Mouse (Mus musculus): ENCODE measurements around the gene Sim2. TPM values are rescaled to one million over a fixed set of nuclear protein-coding genes. Genes with fewer than 3 reads are reported as not detected.

Sim2 gene
- polyA plus RNA-seq, 1 experiment from 2014 or later: 0.06 TPM

- Histone ChIP-seq H3K4me1 (replicated peaks; ENCODE audit: control insufficient read depth, insufficient read depth, low read length) (peaks cover 7% of the 10 kb centered on the region; the same call in 1 of the 2 replicates), H3K9me3 (ENCODE audit: control insufficient read depth, low read length) (peaks cover 6% of the 10 kb centered on the region; the same call in 1 of the 2 replicates), H3K4me3 (replicated peaks; ENCODE audit: low read length) (no peak overlapping the region), H3K27me3 (replicated peaks; ENCODE audit: control insufficient read depth, insufficient read depth, low read length) (peaks cover 26% of the 10 kb centered on the region), H3K4me2 (ENCODE audit: low read length) (no peak overlapping the region), H3K27ac (ENCODE audit: low read length) (no peak overlapping the region), H3K36me3 (ENCODE audit: control insufficient read depth, insufficient read depth) (no peaks in the 10 kb centered on the region), H3K9ac (replicated peaks; ENCODE audit: low read depth, low read length) (no peak overlapping the region)
- no peak for ATAC-seq
- WGBS: 77% methylated on average over 8 of the region's 8 CpGs
Measured at GRCm38 (mm10) chr16:94071468-94071867, 13.3 kb upstream of the Sim2 start.

- peaks cover 55% of the 10 kb centered on the region for H3K27me3 ChIP-seq (replicated peaks; ENCODE audit: control insufficient read depth, insufficient read depth, low read length)
- H3K9me3 ChIP-seq (ENCODE audit: control insufficient read depth, low read length): no peaks in the 10 kb centered on the region
- no peak overlapping the region for H3K27ac ChIP-seq (ENCODE audit: low read length)
- H3K9ac ChIP-seq (replicated peaks; ENCODE audit: low read depth, low read length): no peak overlapping the region
- H3K36me3 ChIP-seq (ENCODE audit: control insufficient read depth, insufficient read depth): no peaks in the 10 kb centered on the region
- H3K4me2 ChIP-seq (ENCODE audit: low read length): no peak overlapping the region
- H3K4me1 ChIP-seq (replicated peaks; ENCODE audit: control insufficient read depth, insufficient read depth, low read length): peaks cover 7% of the 10 kb centered on the region; the same call in 1 of the 2 replicates
- ATAC-seq: no peak
- no peak overlapping the region for H3K4me3 ChIP-seq (replicated peaks; ENCODE audit: low read length)
- WGBS: 32% methylated on average over 19 of the region's 19 CpGs
Measured at GRCm38 (mm10) chr16:94075362-94076027, 9.2 kb upstream of the Sim2 start.

DNA sequence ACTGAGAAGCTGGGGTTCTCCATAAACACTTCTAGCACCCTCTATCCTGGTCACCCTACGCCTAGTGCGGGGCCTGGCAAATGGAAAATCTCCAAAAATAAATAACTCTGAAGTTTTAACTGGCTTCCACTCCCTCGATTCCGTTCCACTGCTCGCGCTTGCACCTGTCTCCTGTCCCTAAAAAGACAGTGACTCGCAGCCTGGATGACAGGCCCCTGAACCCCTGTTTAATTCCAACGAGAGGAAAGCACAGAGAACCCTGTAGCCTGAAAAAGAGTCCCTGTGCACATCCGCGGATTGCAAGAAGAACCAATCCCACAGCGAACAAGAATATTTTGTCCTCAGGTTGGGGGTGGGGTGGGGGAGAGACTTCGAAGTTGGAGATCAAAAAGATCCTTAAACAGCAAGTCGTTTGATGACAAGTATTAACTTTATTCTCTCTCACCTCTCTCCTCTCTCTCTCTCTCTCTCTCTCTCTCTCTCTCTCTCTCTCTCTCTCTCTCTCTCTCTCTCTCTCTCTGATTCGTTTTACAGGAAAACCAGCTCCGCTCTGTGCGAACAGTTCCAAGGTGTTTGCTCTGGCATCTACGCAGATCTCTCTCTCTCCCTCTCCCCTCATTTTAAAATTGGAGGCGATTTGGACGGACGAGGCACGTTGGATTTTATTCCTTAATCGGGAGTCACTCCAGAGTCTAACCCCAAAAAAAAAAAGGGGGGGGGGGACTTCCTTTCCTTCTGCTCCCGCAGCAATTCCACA is 6.2 kb upstream of the Sim2 start:
- WGBS: 2% methylated on average over 23 of the region's 23 CpGs

GRCm38 (mm10) chr16:94079075-94079855 is 5.5 kb upstream of the Sim2 start:
- under 1% methylated on average over 47 of the region's 47 CpGs for WGBS
- no peaks in the 10 kb centered on the region for H3K4me1 ChIP-seq (replicated peaks; ENCODE audit: control insufficient read depth, insufficient read depth, low read length)
- H3K4me2 ChIP-seq (ENCODE audit: low read length): no peak overlapping the region
- no peaks in the 10 kb centered on the region for H3K36me3 ChIP-seq (ENCODE audit: control insufficient read depth, insufficient read depth)
- no peak overlapping the region for H3K4me3 ChIP-seq (replicated peaks; ENCODE audit: low read length)
- H3K27ac ChIP-seq (ENCODE audit: low read length): no peak overlapping the region
- H3K9me3 ChIP-seq (ENCODE audit: control insufficient read depth, low read length): no peaks in the 10 kb centered on the region
- H3K9ac ChIP-seq (replicated peaks; ENCODE audit: low read depth, low read length): no peak overlapping the region
- no peak for ATAC-seq
- peaks cover 84% of the 10 kb centered on the region for H3K27me3 ChIP-seq (replicated peaks; ENCODE audit: control insufficient read depth, insufficient read depth, low read length)

More for the DNA sequence above, 6.2 kb upstream of the Sim2 start:
- Histone ChIP-seq H3K36me3 (ENCODE audit: control insufficient read depth, insufficient read depth) (no peaks in the 10 kb centered on the region), H3K27ac (ENCODE audit: low read length) (no peak overlapping the region), H3K9ac (replicated peaks; ENCODE audit: low read depth, low read length) (no peak overlapping the region), H3K4me2 (ENCODE audit: low read length) (no peak overlapping the region), H3K4me3 (replicated peaks; ENCODE audit: low read length) (no peak overlapping the region), H3K4me1 (replicated peaks; ENCODE audit: control insufficient read depth, insufficient read depth, low read length) (no peaks in the 10 kb centered on the region), H3K27me3 (replicated peaks; ENCODE audit: control insufficient read depth, insufficient read depth, low read length) (peaks cover 82% of the 10 kb centered on the region), H3K9me3 (ENCODE audit: control insufficient read depth, low read length) (no peaks in the 10 kb centered on the region)
- ATAC-seq: no peak

DNA sequence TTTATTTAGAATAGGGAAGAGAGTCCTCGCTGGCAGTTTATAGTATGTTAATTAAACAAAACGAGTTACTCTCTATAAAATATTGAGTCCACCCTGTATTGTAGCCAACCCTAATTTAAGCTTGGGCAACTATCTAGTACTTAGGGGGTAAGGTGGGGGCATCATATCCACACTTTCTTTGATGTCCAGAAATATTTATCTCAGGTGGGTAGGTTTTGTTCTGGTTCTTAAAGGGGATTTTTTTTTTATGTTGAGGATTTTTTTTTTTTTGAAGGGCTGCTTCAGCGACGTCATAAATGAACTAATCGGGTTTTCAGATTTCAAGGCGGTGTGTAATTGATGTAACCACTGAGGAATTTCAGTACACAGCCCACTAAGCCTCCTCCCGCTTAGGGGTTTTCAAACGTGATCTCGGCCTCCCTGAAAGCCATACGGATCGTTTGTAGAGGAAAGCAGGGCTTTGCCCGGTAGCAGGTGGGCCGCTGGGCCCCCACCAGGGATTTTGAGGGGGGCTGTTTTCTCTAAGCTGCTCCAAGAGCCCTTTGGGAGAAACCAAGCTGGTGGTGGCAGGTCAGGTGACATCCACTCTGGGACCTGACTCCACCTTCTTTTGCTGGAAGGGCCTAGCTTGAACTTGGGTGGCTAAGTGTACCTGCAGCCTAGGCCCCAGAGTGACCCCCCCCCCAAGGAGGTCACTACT is 4.7 kb upstream of the Sim2 start:
- 2% methylated on average over 13 of the region's 13 CpGs for WGBS
- Histone ChIP-seq H3K4me2 (ENCODE audit: low read length) (no peak overlapping the region), H3K4me3 (replicated peaks; ENCODE audit: low read length) (no peak overlapping the region), H3K27me3 (replicated peaks; ENCODE audit: control insufficient read depth, insufficient read depth, low read length) (peaks cover 87% of the 10 kb centered on the region), H3K27ac (ENCODE audit: low read length) (no peak overlapping the region), H3K9me3 (ENCODE audit: control insufficient read depth, low read length) (no peaks in the 10 kb centered on the region), H3K36me3 (ENCODE audit: control insufficient read depth, insufficient read depth) (no peaks in the 10 kb centered on the region), H3K4me1 (replicated peaks; ENCODE audit: control insufficient read depth, insufficient read depth, low read length) (peaks cover 6% of the 10 kb centered on the region), H3K9ac (replicated peaks; ENCODE audit: low read depth, low read length) (no peak overlapping the region)
- ATAC-seq: no peak

DNA sequence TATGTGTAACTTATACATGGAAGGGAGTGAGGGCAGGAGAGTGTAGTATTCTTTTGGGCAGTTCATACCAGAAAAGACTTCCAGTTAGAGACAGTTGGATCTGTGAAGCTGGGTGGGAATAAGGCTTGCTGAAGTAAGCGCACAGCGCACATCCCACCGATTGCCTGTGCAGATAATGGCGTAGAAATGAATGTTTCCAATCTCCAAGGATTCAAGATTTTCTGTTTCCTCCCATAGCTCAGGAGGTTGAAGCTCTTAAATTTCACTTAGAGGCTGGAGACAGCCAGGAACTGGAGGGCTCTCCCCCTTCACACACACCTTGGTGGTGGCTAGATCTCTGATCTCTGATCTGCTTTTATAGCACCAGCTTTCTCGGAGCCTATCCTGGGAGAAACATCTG is 3.1 kb upstream of the Sim2 start:
- Histone ChIP-seq H3K27me3 (replicated peaks; ENCODE audit: control insufficient read depth, insufficient read depth, low read length) (peaks cover 80% of the 10 kb centered on the region), H3K4me2 (ENCODE audit: low read length) (no peak overlapping the region), H3K9me3 (ENCODE audit: control insufficient read depth, low read length) (no peaks in the 10 kb centered on the region), H3K9ac (replicated peaks; ENCODE audit: low read depth, low read length) (no peak overlapping the region), H3K4me1 (replicated peaks; ENCODE audit: control insufficient read depth, insufficient read depth, low read length) (peaks cover 16% of the 10 kb centered on the region), H3K27ac (ENCODE audit: low read length) (no peak overlapping the region), H3K36me3 (ENCODE audit: control insufficient read depth, insufficient read depth) (no peaks in the 10 kb centered on the region), H3K4me3 (replicated peaks; ENCODE audit: low read length) (no peak overlapping the region)
- no peak for ATAC-seq
- 7% methylated on average over 5 of the region's 5 CpGs for WGBS

- ATAC-seq: no peak
- Histone ChIP-seq H3K9me3 (ENCODE audit: control insufficient read depth, low read length) (no peaks in the 10 kb centered on the region), H3K4me1 (replicated peaks; ENCODE audit: control insufficient read depth, insufficient read depth, low read length) (peaks cover 16% of the 10 kb centered on the region), H3K27me3 (replicated peaks; ENCODE audit: control insufficient read depth, insufficient read depth, low read length) (peaks cover 80% of the 10 kb centered on the region), H3K4me3 (replicated peaks; ENCODE audit: low read length) (no peak overlapping the region), H3K27ac (ENCODE audit: low read length) (no peak overlapping the region), H3K9ac (replicated peaks; ENCODE audit: low read depth, low read length) (no peak overlapping the region), H3K36me3 (ENCODE audit: control insufficient read depth, insufficient read depth) (no peaks in the 10 kb centered on the region), H3K4me2 (ENCODE audit: low read length) (no peak overlapping the region)
- 8% methylated on average over 8 of the region's 8 CpGs for WGBS
Measured at GRCm38 (mm10) chr16:94081996-94082708, 2.6 kb upstream of the Sim2 start.

GRCm38 (mm10) chr16:94082960-94083847 is 1.5 kb upstream of the Sim2 start:
- H3K4me1 ChIP-seq (replicated peaks; ENCODE audit: control insufficient read depth, insufficient read depth, low read length): peaks cover 16% of the 10 kb centered on the region
- ATAC-seq: no peak
- H3K9me3 ChIP-seq (ENCODE audit: control insufficient read depth, low read length): no peaks in the 10 kb centered on the region
- H3K27me3 ChIP-seq (replicated peaks; ENCODE audit: control insufficient read depth, insufficient read depth, low read length): peaks cover 76% of the 10 kb centered on the region
- H3K4me2 ChIP-seq (ENCODE audit: low read length): no peak overlapping the region
- under 1% methylated on average over 46 of the region's 46 CpGs for WGBS
- no peak overlapping the region for H3K9ac ChIP-seq (replicated peaks; ENCODE audit: low read depth, low read length)
- H3K4me3 ChIP-seq (replicated peaks; ENCODE audit: low read length): no peak overlapping the region
- H3K27ac ChIP-seq (ENCODE audit: low read length): no peak overlapping the region
- H3K36me3 ChIP-seq (ENCODE audit: control insufficient read depth, insufficient read depth): no peaks in the 10 kb centered on the region
